In the genomic region with DNA sequence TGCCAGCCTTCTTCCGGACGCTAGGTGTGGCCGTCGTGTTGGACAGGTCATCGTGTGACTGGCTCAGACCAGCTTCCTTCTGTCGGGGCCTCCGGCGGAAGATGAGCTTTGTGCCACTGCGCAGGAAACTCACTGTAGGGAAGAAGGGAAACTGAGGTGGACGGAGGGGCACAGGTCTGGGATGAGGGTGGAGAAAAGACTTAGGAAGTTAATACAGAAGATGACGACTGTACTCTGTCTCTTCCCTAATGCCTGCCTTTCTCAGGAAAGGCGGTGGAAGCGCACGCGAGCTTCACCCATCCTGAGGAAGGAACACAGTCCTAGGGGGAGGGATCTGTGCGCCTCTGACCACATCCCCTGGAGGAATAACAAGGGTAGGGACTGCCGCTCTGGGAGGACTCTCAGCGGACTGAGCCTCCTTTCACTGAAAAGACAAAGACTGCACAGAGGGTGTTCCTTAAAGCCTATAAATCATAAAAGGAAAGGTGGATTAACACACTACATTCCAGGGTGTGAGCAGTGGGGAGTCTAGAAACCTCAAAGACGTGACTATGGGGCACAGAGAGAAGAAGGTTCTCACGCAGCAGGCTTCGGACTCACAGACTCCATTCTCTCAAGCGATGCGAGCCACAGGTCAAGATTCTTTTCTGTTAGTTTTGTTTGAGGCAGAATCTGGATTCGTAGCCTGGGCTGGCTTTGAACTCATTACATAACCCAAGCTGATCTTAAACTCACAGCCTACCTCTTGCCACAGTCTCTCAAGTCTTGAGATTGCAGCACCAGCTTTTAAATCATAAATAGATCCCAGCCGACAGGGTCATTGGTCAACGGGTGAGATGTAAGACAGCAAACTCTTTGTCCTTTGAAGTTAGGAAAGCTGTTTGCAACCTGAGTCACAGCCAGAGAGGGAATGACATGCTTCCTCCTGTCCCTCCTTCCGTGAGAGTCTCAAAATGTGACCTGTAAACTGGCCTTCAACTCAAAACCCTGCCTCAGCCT, we compare ENCODE assay signal across 8 mouse cellular contexts. TPM values are rescaled to one million over a fixed set of nuclear protein-coding genes. Genes with fewer than 3 reads are reported as not detected.
A peak's percentile ranks its signal among the peaks of the same experiment; 100 is the strongest.
DNase-seq lines count a peak whose midpoint lies in the region; ATAC-seq lines count a peak whose summit lies in the region.

No protein-coding gene starts in this region.

- no peaks in the 10 kb centered on the region for H3K27me3 ChIP-seq in heart, embryonic 16.5 days (ENCODE audit: control insufficient read depth, insufficient read depth, low read length)
- H3K27me3 ChIP-seq in limb, embryonic 10.5 days (ENCODE audit: low read depth, poor library complexity, severe bottlenecking) = peaks cover 17% of the 10 kb centered on the region; the same call in 1 of the 2 replicates
- 0 out of 2 replicates have a peak, but pooled peaks cover 4% of the 10 kb centered on the region for H3K27me3 ChIP-seq in midbrain, embryonic 15.5 days (replicated peaks)

- H3K4me2 ChIP-seq in heart, embryonic 16.5 days (ENCODE audit: low read depth, low read length) = peak overlapping the region; percentile 11; the same call in 1 of the 2 replicates
- H3K4me2 ChIP-seq in midbrain, embryonic 15.5 days = no peak overlapping the region

- H3K4me3 ChIP-seq in heart, embryonic 16.5 days (ENCODE audit: low read length) = no peak overlapping the region
- peak overlapping the region; percentile 29; the same call in 1 of the 2 replicates for H3K4me3 ChIP-seq in limb, embryonic 10.5 days
- H3K4me3 ChIP-seq in midbrain, embryonic 15.5 days = no peak overlapping the region

- H3K27ac ChIP-seq in heart, embryonic 16.5 days (ENCODE audit: low read length) = peak overlapping the region; percentile 50
- peak overlapping the region; percentile 56 for H3K27ac ChIP-seq in limb, embryonic 10.5 days
- H3K27ac ChIP-seq in midbrain, embryonic 15.5 days = peak overlapping the region; percentile 36; the same call in 1 of the 2 replicates

- ATAC-seq in heart, embryonic 16.5 days (replicated peaks; ENCODE audit: extremely low read depth, insufficient read depth, low FRiP score) = peak; percentile 64; the same call in 1 of the 2 replicates
- ATAC-seq in midbrain, embryonic 15.5 days (replicated peaks) = no peak

- intact Hi-C loops in left cerebral cortex, postnatal 4 days (cut with DNase I) = no loop called here

- no peaks in the 10 kb centered on the region; the same call in 1 of the 2 replicates for H3K9me3 ChIP-seq in heart, embryonic 16.5 days (replicated peaks; ENCODE audit: control insufficient read depth, low read length)
- no peaks in the 10 kb centered on the region for H3K9me3 ChIP-seq in limb, embryonic 10.5 days (replicated peaks)
- H3K9me3 ChIP-seq in midbrain, embryonic 15.5 days = no peaks in the 10 kb centered on the region

- peak overlapping the region; percentile 35 for H3K9ac ChIP-seq in heart, embryonic 16.5 days (ENCODE audit: low read length)
- no peak overlapping the region for H3K9ac ChIP-seq in midbrain, embryonic 15.5 days

- 30% methylated on average over 27 of the region's 27 CpGs for WGBS in heart, embryonic 16.5 days
- 11% methylated on average over 27 of the region's 27 CpGs for WGBS in limb, embryonic 10.5 days
- 7% methylated on average over 27 of the region's 27 CpGs for WGBS in midbrain, embryonic 15.5 days

- DNase-seq in adrenal gland, postnatal 36 days = peak; percentile 38 to 40
- DNase-seq in adrenal gland, postnatal 4 days (ENCODE audit: low spot score in 2 of 2) = no peak
- DNase-seq in limb, embryonic 10.5 days (ENCODE audit: low spot score) = peak; percentile 42
- no peak for DNase-seq in cerebellum, adult 9-11 months
- DNase-seq in left cerebral cortex, postnatal 4 days = no peak
- DNase-seq in retina, postnatal 1 day = no peak

- H3K36me3 ChIP-seq in heart, embryonic 16.5 days (ENCODE audit: control insufficient read depth, insufficient read depth) = peaks cover 20% of the 10 kb centered on the region
- peaks cover 41% of the 10 kb centered on the region for H3K36me3 ChIP-seq in limb, embryonic 10.5 days
- peaks cover 28% of the 10 kb centered on the region for H3K36me3 ChIP-seq in midbrain, embryonic 15.5 days (replicated peaks)

- peaks cover 2% of the 10 kb centered on the region; the same call in 1 of the 2 replicates for H3K4me1 ChIP-seq in heart, embryonic 16.5 days (ENCODE audit: control insufficient read depth, insufficient read depth, low read length)
- H3K4me1 ChIP-seq in limb, embryonic 10.5 days = peaks cover 17% of the 10 kb centered on the region
- H3K4me1 ChIP-seq in midbrain, embryonic 15.5 days = no peaks in the 10 kb centered on the region

RNA-seq across cellular contexts. Expression of gene Hinfp, which starts 6.0 kb away (rescaled TPM):
- total RNA-seq in adrenal gland, postnatal 36 days (2021) = 10 to 100 TPM; 18.9 to 24.4 TPM
- total RNA-seq in adrenal gland, postnatal 4 days (2021) = 10 to 100 TPM; 33.4 to 34.5 TPM
- 15.8 and 18.7 TPM in 2 replicates for polyA plus RNA-seq in heart, embryonic 16.5 days (2015; fragmentation: Nextera tagmentation; extraction: Ambion mirVana)
- polyA plus RNA-seq in limb, embryonic 10.5 days (2016; fragmentation: Nextera tagmentation; extraction: Ambion mirVana) = 28.2 and 30.4 TPM in 2 replicates
- polyA plus RNA-seq in midbrain, embryonic 15.5 days (2015; fragmentation: Nextera tagmentation; extraction: Ambion mirVana) = 28.4 and 30.5 TPM in 2 replicates
- total RNA-seq in left cerebral cortex, postnatal 4 days (2021) = 10 to 100 TPM; 34.0 to 35.8 TPM

RNA-seq across cellular contexts. Expression of gene C2cd2l, which starts 8.7 kb away (rescaled TPM):
- 10 to 100 TPM; 37.6 to 50.6 TPM for total RNA-seq in adrenal gland, postnatal 36 days (2021)
- 10 to 100 TPM; 28.9 to 31.8 TPM for total RNA-seq in adrenal gland, postnatal 4 days (2021)
- 8.2 and 8.6 TPM in 2 replicates for polyA plus RNA-seq in heart, embryonic 16.5 days (2015; fragmentation: Nextera tagmentation; extraction: Ambion mirVana)
- polyA plus RNA-seq in limb, embryonic 10.5 days (2016; fragmentation: Nextera tagmentation; extraction: Ambion mirVana) = 6.9 and 9.9 TPM in 2 replicates
- 27.3 and 30.6 TPM in 2 replicates for polyA plus RNA-seq in midbrain, embryonic 15.5 days (2015; fragmentation: Nextera tagmentation; extraction: Ambion mirVana)
- total RNA-seq in left cerebral cortex, postnatal 4 days (2021) = 10 to 100 TPM; 69.5 to 74.9 TPM

RNA-seq across cellular contexts. Expression of gene Dpagt1, which starts 14.4 kb away (rescaled TPM):
- total RNA-seq in adrenal gland, postnatal 36 days (2021) = 10 to 100 TPM; 25.3 to 32.7 TPM
- total RNA-seq in adrenal gland, postnatal 4 days (2021) = 10 to 100 TPM; 32.3 to 36.2 TPM
- polyA plus RNA-seq in heart, embryonic 16.5 days (2015; fragmentation: Nextera tagmentation; extraction: Ambion mirVana) = 28.5 and 33.7 TPM in 2 replicates
- polyA plus RNA-seq in limb, embryonic 10.5 days (2016; fragmentation: Nextera tagmentation; extraction: Ambion mirVana) = 45.3 and 46.9 TPM in 2 replicates
- polyA plus RNA-seq in midbrain, embryonic 15.5 days (2015; fragmentation: Nextera tagmentation; extraction: Ambion mirVana) = 36.5 and 36.9 TPM in 2 replicates
- 10 to 100 TPM; 20.4 to 22.2 TPM for total RNA-seq in left cerebral cortex, postnatal 4 days (2021)

RNA-seq across cellular contexts. Expression of gene Abcg4, which starts 23.0 kb away (rescaled TPM):
- 10 to 100 TPM; 28.2 to 32.6 TPM for total RNA-seq in adrenal gland, postnatal 36 days (2021)
- total RNA-seq in adrenal gland, postnatal 4 days (2021) = 10 to 100 TPM; 38.1 to 57.0 TPM
- 1.9 and 2.5 TPM in 2 replicates for polyA plus RNA-seq in heart, embryonic 16.5 days (2015; fragmentation: Nextera tagmentation; extraction: Ambion mirVana)
- polyA plus RNA-seq in limb, embryonic 10.5 days (2016; fragmentation: Nextera tagmentation; extraction: Ambion mirVana) = 1.9 and 4.6 TPM in 2 replicates
- 30.4 and 31.1 TPM in 2 replicates for polyA plus RNA-seq in midbrain, embryonic 15.5 days (2015; fragmentation: Nextera tagmentation; extraction: Ambion mirVana)
- total RNA-seq in left cerebral cortex, postnatal 4 days (2021) = 10 to 100 TPM; 64.0 to 71.1 TPM

RNA-seq across cellular contexts. Expression of gene H2afx, which starts 23.1 kb away (rescaled TPM):
- total RNA-seq in adrenal gland, postnatal 36 days (2021) = 10 to 100 TPM; 41.3 to 47.7 TPM
- total RNA-seq in adrenal gland, postnatal 4 days (2021) = 100 to 1,000 TPM; 146 to 165 TPM
- polyA plus RNA-seq in heart, embryonic 16.5 days (2015; fragmentation: Nextera tagmentation; extraction: Ambion mirVana) = 179 and 186 TPM in 2 replicates
- 515 and 551 TPM in 2 replicates for polyA plus RNA-seq in limb, embryonic 10.5 days (2016; fragmentation: Nextera tagmentation; extraction: Ambion mirVana)
- polyA plus RNA-seq in midbrain, embryonic 15.5 days (2015; fragmentation: Nextera tagmentation; extraction: Ambion mirVana) = 121 and 132 TPM in 2 replicates
- total RNA-seq in left cerebral cortex, postnatal 4 days (2021) = 10 to 100 TPM; 81.0 to 82.7 TPM

Comparison
In these comparisons a context has a peak if more than half of its experiments do, and no peak if none do; other contexts are left out.
1. DNase-seq: peak in adrenal gland, postnatal 36 days (2 of 2) and limb, embryonic 10.5 days (single experiment); none in adrenal gland, postnatal 4 days (0 of 2), cerebellum, adult 9-11 months (single experiment), left cerebral cortex, postnatal 4 days (single experiment) and retina, postnatal 1 day (single experiment).
2. Peak in every context shown above with its lines, with median percentiles within 50 percentile points of each other: H3K27ac ChIP-seq.